In the genomic region with DNA sequence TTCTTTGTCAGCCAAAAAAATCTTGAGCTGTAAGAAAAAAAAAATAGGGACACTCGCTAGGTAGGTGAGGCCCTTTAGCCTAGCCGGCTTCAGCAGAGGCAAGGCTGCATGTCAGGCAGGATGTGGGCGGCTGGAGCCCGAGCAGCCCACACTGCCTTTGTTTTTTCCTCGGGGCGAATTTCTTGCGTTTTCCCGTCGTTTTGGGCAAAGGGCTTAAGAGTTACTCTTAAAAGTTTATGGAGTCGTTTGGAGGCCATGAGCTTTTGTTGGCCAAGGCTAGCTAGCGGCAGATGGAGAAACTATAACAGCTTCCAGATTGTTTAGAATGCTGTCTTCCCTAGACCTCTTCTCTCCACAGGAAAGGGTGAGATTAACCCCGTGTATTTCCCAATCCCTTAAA, we compare ENCODE assay signal across 8 mouse cellular contexts. TPM values are rescaled to one million over a fixed set of nuclear protein-coding genes. Genes with fewer than 3 reads are reported as not detected.
DNase-seq lines count a peak whose midpoint lies in the region; ATAC-seq lines count a peak whose summit lies in the region.

No protein-coding gene starts in this region.

- no peaks in the 10 kb centered on the region for H3K9me3 ChIP-seq in heart, embryonic 10.5 days
- H3K9me3 ChIP-seq in limb, embryonic 15.5 days = no peaks in the 10 kb centered on the region
- no peaks in the 10 kb centered on the region for H3K9me3 ChIP-seq in stomach, embryonic 15.5 days

- H3K9ac ChIP-seq in limb, embryonic 15.5 days = peak overlapping the region; percentile 63
- H3K9ac ChIP-seq in stomach, embryonic 15.5 days = peak overlapping the region; percentile 58

- peaks cover 42% of the 10 kb centered on the region for H3K36me3 ChIP-seq in heart, embryonic 10.5 days
- peaks cover 32% of the 10 kb centered on the region for H3K36me3 ChIP-seq in limb, embryonic 15.5 days
- peaks cover 10% of the 10 kb centered on the region for H3K36me3 ChIP-seq in stomach, embryonic 15.5 days

- H3K4me1 ChIP-seq in heart, embryonic 10.5 days = peaks cover 15% of the 10 kb centered on the region; the same call in 1 of the 2 replicates
- peaks cover 11% of the 10 kb centered on the region; the same call in 1 of the 2 replicates for H3K4me1 ChIP-seq in limb, embryonic 15.5 days
- peaks cover 5% of the 10 kb centered on the region; the same call in 1 of the 2 replicates for H3K4me1 ChIP-seq in stomach, embryonic 15.5 days

- peak overlapping the region; percentile 83 for H3K4me2 ChIP-seq in limb, embryonic 15.5 days
- H3K4me2 ChIP-seq in stomach, embryonic 15.5 days = peak overlapping the region; percentile 83

- WGBS in heart, embryonic 10.5 days = 3% methylated on average over 12 of the region's 12 CpGs
- 2% methylated on average over 12 of the region's 12 CpGs for WGBS in limb, embryonic 15.5 days
- WGBS in stomach, embryonic 15.5 days = 1% methylated on average over 12 of the region's 12 CpGs

- intact Hi-C loops in heart, postnatal 36 days (cut with DNase I) = no loop called here

- DNase-seq in heart, embryonic 10.5 days (ENCODE audit: low spot score) = peak; percentile 68
- no peak for DNase-seq in heart, postnatal 36 days
- peak; percentile 39 for DNase-seq in fat pad, adult 2 months (ENCODE audit: extremely low read depth, low read depth, low spot score)
- no peak for DNase-seq in MN1 (ENCODE audit: low spot score)
- DNase-seq in urinary bladder, adult 18-20 months (ENCODE audit: low spot score in 2 of 2) = no peak

- ATAC-seq in CD4-positive, CD25-positive, alpha-beta regulatory T cell, adult 4 months = peak; percentile 77
- ATAC-seq in limb, embryonic 15.5 days (ENCODE audit: insufficient number of reproducible peaks, low FRiP score, low TSS enrichment, low read depth) = no peak; the same call in 1 of the 2 replicates
- ATAC-seq in stomach, embryonic 15.5 days (ENCODE audit: insufficient read depth, low FRiP score, low read depth) = no peak

- H3K27ac ChIP-seq in heart, embryonic 10.5 days = peak overlapping the region; percentile 87
- peak overlapping the region; percentile 89 for H3K27ac ChIP-seq in limb, embryonic 15.5 days
- peak overlapping the region; percentile 88 for H3K27ac ChIP-seq in stomach, embryonic 15.5 days

- H3K4me3 ChIP-seq in heart, embryonic 10.5 days = peak overlapping the region; percentile 74
- peak overlapping the region; percentile 66 for H3K4me3 ChIP-seq in limb, embryonic 15.5 days
- H3K4me3 ChIP-seq in stomach, embryonic 15.5 days (replicated peaks) = peak overlapping the region; percentile 65

- H3K27me3 ChIP-seq in heart, embryonic 10.5 days (ENCODE audit: insufficient read depth, poor library complexity, severe bottlenecking) = no peaks in the 10 kb centered on the region
- no peaks in the 10 kb centered on the region for H3K27me3 ChIP-seq in limb, embryonic 15.5 days
- no peaks in the 10 kb centered on the region for H3K27me3 ChIP-seq in stomach, embryonic 15.5 days (replicated peaks)

RNA-seq across cellular contexts. Expression of gene Lxn, which starts 0.7 kb away (rescaled TPM):
- 50.5 and 62.0 TPM in 2 replicates for polyA plus RNA-seq in heart, embryonic 10.5 days (2016; fragmentation: Nextera tagmentation; extraction: Ambion mirVana)
- total RNA-seq in heart, postnatal 36 days (2021) = 1 to 10 TPM; 4.9 to 6.0 TPM
- 10 to 100 TPM; 63.5 to 64.4 TPM for polyA plus RNA-seq in CD4-positive, CD25-positive, alpha-beta regulatory T cell, adult 4 months (2017; shearing (Covaris generic))
- polyA plus RNA-seq in limb, embryonic 15.5 days (2015; fragmentation: Nextera tagmentation; extraction: Ambion mirVana) = 122 and 128 TPM in 2 replicates
- polyA plus RNA-seq in stomach, embryonic 15.5 days (2015; fragmentation: Nextera tagmentation; extraction: Ambion mirVana) = 97.4 and 104 TPM in 2 replicates

RNA-seq across cellular contexts. Expression of gene Gfm1, which starts 33.1 kb away (rescaled TPM):
- polyA plus RNA-seq in heart, embryonic 10.5 days (2016; fragmentation: Nextera tagmentation; extraction: Ambion mirVana) = 86.5 and 121 TPM in 2 replicates
- total RNA-seq in heart, postnatal 36 days (2021) = 100 to 1,000 TPM; 219 to 255 TPM
- 10 to 100 TPM; 35.1 to 35.3 TPM for polyA plus RNA-seq in CD4-positive, CD25-positive, alpha-beta regulatory T cell, adult 4 months (2017; shearing (Covaris generic))
- polyA plus RNA-seq in limb, embryonic 15.5 days (2015; fragmentation: Nextera tagmentation; extraction: Ambion mirVana) = 35.5 and 41.5 TPM in 2 replicates
- 40.3 and 45.0 TPM in 2 replicates for polyA plus RNA-seq in stomach, embryonic 15.5 days (2015; fragmentation: Nextera tagmentation; extraction: Ambion mirVana)

RNA-seq across cellular contexts. Expression of gene Rarres1, which starts 52.3 kb away (rescaled TPM):
- polyA plus RNA-seq in heart, embryonic 10.5 days (2016; fragmentation: Nextera tagmentation; extraction: Ambion mirVana) = 1.4 and 2.4 TPM in 2 replicates
- total RNA-seq in heart, postnatal 36 days (2021) = 1 to 10 TPM in 1 of 2 experiments, under 1 TPM in 1; 0.92 to 1.1 TPM
- polyA plus RNA-seq in CD4-positive, CD25-positive, alpha-beta regulatory T cell, adult 4 months (2017; shearing (Covaris generic)) = not detected
- 9.8 and 14.1 TPM in 2 replicates for polyA plus RNA-seq in limb, embryonic 15.5 days (2015; fragmentation: Nextera tagmentation; extraction: Ambion mirVana)
- polyA plus RNA-seq in stomach, embryonic 15.5 days (2015; fragmentation: Nextera tagmentation; extraction: Ambion mirVana) = 1.7 and 2.4 TPM in 2 replicates

Comparison
In these comparisons a context has a peak if more than half of its experiments do, and no peak if none do; other contexts are left out.
1. DNase-seq: peak in heart, embryonic 10.5 days (single experiment) and fat pad, adult 2 months (single experiment); none in heart, postnatal 36 days (0 of 2), MN1 (single experiment) and urinary bladder, adult 18-20 months (0 of 2).
2. Peak in every context shown above with its lines, with median percentiles within 50 percentile points of each other: H3K27ac ChIP-seq and H3K4me3 ChIP-seq.